Mouse (Mus musculus) inflammation-experienced regulatory T-cells, adult 6 months (primary cell): ENCODE data around the gene Cd34. TPM values are rescaled to one million over a fixed set of nuclear protein-coding genes. Genes with fewer than 3 reads are reported as not detected.

Source experiments
- ATAC-seq: one replicate; pipeline ENCODE4 v1.8.0; 2017
- polyA plus RNA-seq, 3 experiments: library from polyadenylated mRNA; unstranded; fragments of 100-300 nt; shearing (Covaris generic); gene quantifications; one replicate each; pipeline ENCODE4 v1.2.1; 2017

Cd34 gene
- polyA plus RNA-seq = under 1 TPM in 2 of 3 experiments, not detected in 1; 0.30 TPM

GRCm38 (mm10) chr1:194938715-194939114, at the start of gene Cd34:
Gene Cd34, plus strand, starts transcription at chr1:194938819.
- ATAC-seq = no peak

GRCm38 (mm10) chr1:194894513-194894912, 44.1 kb upstream of the Cd34 start:
- no peak for ATAC-seq

- no peak for ATAC-seq
Observed at GRCm38 (mm10) chr1:194895287-194895686, 43.3 kb upstream of the Cd34 start.

GRCm38 (mm10) chr1:194901075-194901474, 37.5 kb upstream of the Cd34 start:
- ATAC-seq = no peak

GRCm38 (mm10) chr1:194901826-194902225, 36.8 kb upstream of the Cd34 start:
- ATAC-seq = no peak

GRCm38 (mm10) chr1:194908956-194909355, 29.7 kb upstream of the Cd34 start:
- no peak for ATAC-seq

GRCm38 (mm10) chr1:194925753-194926350, 12.8 kb upstream of the Cd34 start:
- no peak for ATAC-seq

GRCm38 (mm10) chr1:194927887-194928286, 10.7 kb upstream of the Cd34 start:
- ATAC-seq = no peak

GRCm38 (mm10) chr1:194929275-194929971, 9.2 kb upstream of the Cd34 start:
- no peak for ATAC-seq

- ATAC-seq = no peak
Observed at GRCm38 (mm10) chr1:194929972-194930355, 8.7 kb upstream of the Cd34 start.

GRCm38 (mm10) chr1:194930706-194931105, 7.9 kb upstream of the Cd34 start:
- ATAC-seq = no peak

- ATAC-seq = no peak
Observed at GRCm38 (mm10) chr1:194935351-194935750, 3.3 kb upstream of the Cd34 start.

- no peak for ATAC-seq
Observed at GRCm38 (mm10) chr1:194941528-194941927, 2.9 kb downstream of the Cd34 start.

- no peak for ATAC-seq
Observed at GRCm38 (mm10) chr1:194942912-194943311, 4.3 kb downstream of the Cd34 start.

- no peak for ATAC-seq
Observed at GRCm38 (mm10) chr1:194943485-194943884, 4.9 kb downstream of the Cd34 start.

- ATAC-seq = no peak
Observed at GRCm38 (mm10) chr1:194945382-194945781, 6.8 kb downstream of the Cd34 start.

GRCm38 (mm10) chr1:194946467-194946866, 7.8 kb downstream of the Cd34 start:
- no peak for ATAC-seq

GRCm38 (mm10) chr1:194950913-194951312, 12.3 kb downstream of the Cd34 start:
- ATAC-seq = no peak

GRCm38 (mm10) chr1:194952891-194953290, 14.3 kb downstream of the Cd34 start:
- no peak for ATAC-seq

- no peak for ATAC-seq
Observed at GRCm38 (mm10) chr1:194954694-194955093, 16.1 kb downstream of the Cd34 start.

GRCm38 (mm10) chr1:194955749-194956148, 17.1 kb downstream of the Cd34 start:
- ATAC-seq = no peak

GRCm38 (mm10) chr1:194957021-194957420, 18.4 kb downstream of the Cd34 start:
- no peak for ATAC-seq

GRCm38 (mm10) chr1:194962181-194962580, 23.6 kb downstream of the Cd34 start:
- ATAC-seq = peak; percentile 87

- no peak for ATAC-seq
Observed at GRCm38 (mm10) chr1:194962712-194963111, 24.1 kb downstream of the Cd34 start.
